Mouse (Mus musculus) adrenal gland, postnatal 10 days (tissue): ENCODE results near the gene Ptch2. TPM values are rescaled to one million over a fixed set of nuclear protein-coding genes. Genes with fewer than 3 reads are reported as not detected.

ENCODE experiments used
- DNase-seq: peaks from one replicate; pipeline ENCODE4 v3.0.0; 2021; ENCODE audit warnings: mixed read lengths
- microRNA-seq: library from miRNA; unstranded; fragments of <30 nt; microRNA quantifications from one replicate; pipeline ENCODE4 v1.2.0, GENCODE M21; 2021
- total RNA-seq, 2 experiments: library from RNA; stranded (reverse); gene quantifications; 2 replicates each; pipeline ENCODE4 v1.2.3; 2021

Gene Ptch2
- total RNA-seq, 2 experiments from 2014 or later = 5.1 to 7.8 TPM

- no peak for DNase-seq
Observed at GRCm38 (mm10) chr4:117151416-117151815, 55.5 kb downstream of the Ptch2 start.

GRCm38 (mm10) chr4:117152714-117153113, 56.8 kb downstream of the Ptch2 start:
- DNase-seq = no peak

- DNase-seq = peak; percentile 40
Observed at GRCm38 (mm10) chr4:117155020-117155791, 59.3 kb downstream of the Ptch2 start.

GRCm38 (mm10) chr4:117155792-117156355, 60.0 kb downstream of the Ptch2 start, which contains the start of gene Rps8:
Gene Rps8, minus strand, starts transcription at chr4:117156243.
- peak; percentile 91 for DNase-seq

- no peak for DNase-seq
Observed at GRCm38 (mm10) chr4:117156372-117156771, 60.5 kb downstream of the Ptch2 start.

- DNase-seq = no peak
Observed at GRCm38 (mm10) chr4:117159666-117160065, 63.8 kb downstream of the Ptch2 start.

GRCm38 (mm10) chr4:117161183-117161582, 65.3 kb downstream of the Ptch2 start:
- DNase-seq = no peak

Small RNAs within 50 kb of the gene (microRNA-seq; reads per million reads assigned to microRNA genes)
- gene Gm22398 = not detected

Other genes starting within 250 kb of the Ptch2 start
- gene Zswim5, start 218.7 kb upstream of the Ptch2 start, total RNA-seq = 1 to 10 TPM; 3.0 to 3.2 TPM
- gene Urod, start 101.7 kb upstream of the Ptch2 start, total RNA-seq = 100 to 1,000 TPM; 122 to 150 TPM
- gene Hectd3, start 100.8 kb upstream of the Ptch2 start, total RNA-seq = 10 to 100 TPM; 24.8 to 27.0 TPM
- 10 to 100 TPM; 29.3 to 32.3 TPM for gene Eif2b3, start 76.7 kb upstream of the Ptch2 start, total RNA-seq
- 1 to 10 TPM; 6.0 to 6.4 TPM for gene Btbd19, start 29.6 kb downstream of the Ptch2 start, total RNA-seq
- not detected for gene Tctex1d4, start 30.7 kb downstream of the Ptch2 start, total RNA-seq
- 10 to 100 TPM in 1 of 2 experiments, 1 to 10 TPM in 1; 4.2 to 13.5 TPM for gene Plk3, start 37.9 kb downstream of the Ptch2 start, total RNA-seq
- 1,000 to 10,000 TPM; 1,173 to 1,206 TPM for gene Rps8, start 60.2 kb downstream of the Ptch2 start, total RNA-seq
- 1 to 10 TPM; 6.9 to 9.6 TPM for gene Kif2c, start 86.6 kb downstream of the Ptch2 start, total RNA-seq
- 10 to 100 TPM; 50.4 to 60.9 TPM for gene Tmem53, start 155.9 kb downstream of the Ptch2 start, total RNA-seq
- 1 to 10 TPM; 1.5 to 1.8 TPM for gene Armh1, start 156.1 kb downstream of the Ptch2 start, total RNA-seq